Mouse (Mus musculus): ENCODE measurements around the gene Ppp2r2c. TPM values are rescaled to one million over a fixed set of nuclear protein-coding genes. Genes with fewer than 3 reads are reported as not detected.

Ppp2r2c gene
- total and polyA plus RNA-seq, 3 experiments, result 0.06 to 0.96 (median 0.78) TPM

DNA sequence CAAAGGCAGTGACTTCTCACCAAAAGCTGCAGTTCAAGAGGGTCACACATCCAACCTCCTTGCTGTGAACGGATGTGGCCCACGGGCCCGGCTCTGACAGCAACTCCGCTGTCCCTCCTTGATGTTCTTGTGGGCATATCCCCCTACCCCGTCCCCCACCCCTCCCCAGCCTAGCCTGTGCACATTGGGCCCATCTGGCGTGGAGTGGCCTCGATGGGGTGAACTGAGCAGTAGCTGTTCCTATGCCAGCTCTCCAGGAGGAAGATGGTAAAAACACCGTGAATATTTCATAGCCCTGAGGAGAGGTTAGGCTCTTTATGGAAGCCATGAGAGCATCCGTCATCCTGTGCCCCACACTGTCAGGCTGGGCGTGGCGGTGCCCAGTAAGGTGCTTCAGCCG lies 15.2 kb downstream of the Ppp2r2c start:
- Histone ChIP-seq H3K79me2 (replicated peaks; ENCODE audit: control insufficient read depth, insufficient read depth, low read length) (no peaks in the 10 kb centered on the region), H3K27me3 (ENCODE audit: control insufficient read depth, insufficient read depth, low read length) (no peaks in the 10 kb centered on the region), H3K4me3 (no peak overlapping the region), H3K27ac (no peak overlapping the region), H3K9ac (ENCODE audit: low read depth, low read length) (no peak overlapping the region), H3K4me1 (ENCODE audit: control insufficient read depth, insufficient read depth, low read length) (no peaks in the 10 kb centered on the region), H3K36me3 (ENCODE audit: control insufficient read depth, insufficient read depth, low read length) (no peaks in the 10 kb centered on the region)
- whole genome bisulfite sequencing, result 81% methylated on average over 12 of the region's 12 CpGs
- TF ChIP-seq POLR2A (IDR thresholded peaks at IDR 0.05; ENCODE audit: insufficient read depth, low read depth, low read length) (no peak), CTCF (IDR thresholded peaks at IDR 0.05) (no peak), EP300 (IDR thresholded peaks at IDR 0.05; ENCODE audit: insufficient read depth, low read depth, low read length) (no peak)
- no peak for DNase-seq
- intact Hi-C loops (cut with DNase I), result no loop called here

- Histone ChIP-seq H3K36me3 (ENCODE audit: control insufficient read depth, insufficient read depth, low read length) (no peaks in the 10 kb centered on the region), H3K9ac (ENCODE audit: low read depth, low read length) (no peak overlapping the region), H3K4me1 (ENCODE audit: control insufficient read depth, insufficient read depth, low read length) (no peaks in the 10 kb centered on the region), H3K27ac (no peak overlapping the region), H3K27me3 (ENCODE audit: control insufficient read depth, insufficient read depth, low read length) (no peaks in the 10 kb centered on the region), H3K4me3 (no peak overlapping the region), H3K79me2 (replicated peaks; ENCODE audit: control insufficient read depth, insufficient read depth, low read length) (no peaks in the 10 kb centered on the region)
- DNase-seq, result no peak
- intact Hi-C loops (cut with DNase I), result no loop called here
- 50% methylated on average over 1 of the region's 1 CpGs for WGBS
- TF ChIP-seq EP300 (IDR thresholded peaks at IDR 0.05; ENCODE audit: insufficient read depth, low read depth, low read length), result no peak
- TF ChIP-seq POLR2A (IDR thresholded peaks at IDR 0.05; ENCODE audit: insufficient read depth, low read depth, low read length), result no peak
- TF ChIP-seq CTCF (IDR thresholded peaks at IDR 0.05), result no peak
Measured at GRCm38 (mm10) chr5:36885067-36885466, 16.8 kb downstream of the Ppp2r2c start.

GRCm38 (mm10) chr5:36885595-36885994 lies 17.3 kb downstream of the Ppp2r2c start:
- 85% methylated on average over 5 of the region's 5 CpGs for WGBS
- Histone ChIP-seq H3K36me3 (ENCODE audit: control insufficient read depth, insufficient read depth, low read length) (no peaks in the 10 kb centered on the region), H3K9ac (ENCODE audit: low read depth, low read length) (no peak overlapping the region), H3K79me2 (replicated peaks; ENCODE audit: control insufficient read depth, insufficient read depth, low read length) (no peaks in the 10 kb centered on the region), H3K4me1 (ENCODE audit: control insufficient read depth, insufficient read depth, low read length) (no peaks in the 10 kb centered on the region), H3K4me3 (no peak overlapping the region), H3K27me3 (ENCODE audit: control insufficient read depth, insufficient read depth, low read length) (no peaks in the 10 kb centered on the region), H3K27ac (no peak overlapping the region)
- intact Hi-C loops (cut with DNase I), result no loop called here
- TF ChIP-seq CTCF (IDR thresholded peaks at IDR 0.05) (no peak), POLR2A (IDR thresholded peaks at IDR 0.05; ENCODE audit: insufficient read depth, low read depth, low read length) (no peak), EP300 (IDR thresholded peaks at IDR 0.05; ENCODE audit: insufficient read depth, low read depth, low read length) (no peak)
- no peak for DNase-seq

DNA sequence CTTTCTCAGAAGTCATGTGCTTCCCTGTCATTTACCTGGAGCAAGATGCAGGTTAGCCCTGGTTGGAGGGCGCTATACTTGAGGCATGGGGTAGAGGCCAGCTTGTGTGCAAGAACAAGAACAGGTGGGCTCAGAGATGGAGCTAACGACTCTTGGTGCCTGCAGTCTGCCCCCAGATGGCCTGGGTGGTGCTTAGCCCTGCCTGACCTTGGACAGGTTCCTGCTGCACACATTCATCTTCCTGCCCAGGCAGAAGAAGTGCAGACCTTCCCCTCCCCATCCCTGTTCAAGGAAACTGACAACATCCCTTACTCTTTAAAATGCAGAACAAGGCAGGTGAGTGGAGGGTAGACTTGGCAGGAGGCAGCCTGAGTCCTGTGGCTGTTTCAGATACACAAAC lies 18.0 kb downstream of the Ppp2r2c start:
- DNase-seq, result no peak
- TF ChIP-seq POLR2A (IDR thresholded peaks at IDR 0.05; ENCODE audit: insufficient read depth, low read depth, low read length) (no peak), CTCF (IDR thresholded peaks at IDR 0.05) (no peak), EP300 (IDR thresholded peaks at IDR 0.05; ENCODE audit: insufficient read depth, low read depth, low read length) (no peak)
- Histone ChIP-seq H3K4me1 (ENCODE audit: control insufficient read depth, insufficient read depth, low read length) (no peaks in the 10 kb centered on the region), H3K27ac (no peak overlapping the region), H3K36me3 (ENCODE audit: control insufficient read depth, insufficient read depth, low read length) (no peaks in the 10 kb centered on the region), H3K4me3 (no peak overlapping the region), H3K79me2 (replicated peaks; ENCODE audit: control insufficient read depth, insufficient read depth, low read length) (no peaks in the 10 kb centered on the region), H3K9ac (ENCODE audit: low read depth, low read length) (no peak overlapping the region), H3K27me3 (ENCODE audit: control insufficient read depth, insufficient read depth, low read length) (no peaks in the 10 kb centered on the region)
- 66% methylated on average over 2 of the region's 2 CpGs for WGBS
- intact Hi-C loops (cut with DNase I), result no loop called here

DNA sequence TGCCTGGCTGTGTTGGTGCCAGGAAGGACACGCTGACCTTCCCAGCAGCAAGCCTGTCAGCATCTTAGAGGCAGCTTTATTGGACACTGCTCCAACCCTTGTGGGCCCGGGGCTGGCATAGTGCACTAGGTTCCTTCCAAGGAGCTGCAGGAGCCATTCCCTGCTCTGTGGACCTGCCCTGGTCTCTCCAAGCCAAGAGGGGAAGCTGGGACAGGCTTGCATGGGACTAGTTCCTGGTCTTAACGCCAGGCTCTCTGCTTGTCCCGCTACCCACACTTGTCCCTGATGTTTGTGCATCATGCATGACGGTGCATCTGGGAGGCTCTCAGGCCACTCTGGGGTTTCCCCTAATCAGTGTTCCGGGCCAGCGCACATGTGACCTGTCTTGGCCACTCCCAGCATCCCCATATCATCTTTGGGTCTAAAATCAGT lies 18.6 kb downstream of the Ppp2r2c start:
- H3K79me2 ChIP-seq (replicated peaks; ENCODE audit: control insufficient read depth, insufficient read depth, low read length), result no peaks in the 10 kb centered on the region
- H3K9ac ChIP-seq (ENCODE audit: low read depth, low read length), result no peak overlapping the region
- TF ChIP-seq POLR2A (IDR thresholded peaks at IDR 0.05; ENCODE audit: insufficient read depth, low read depth, low read length) (no peak), EP300 (IDR thresholded peaks at IDR 0.05; ENCODE audit: insufficient read depth, low read depth, low read length) (no peak), CTCF (IDR thresholded peaks at IDR 0.05) (no peak)
- DNase-seq, result no peak
- no peak overlapping the region for H3K4me3 ChIP-seq
- WGBS, result 61% methylated on average over 7 of the region's 7 CpGs
- H3K4me1 ChIP-seq (ENCODE audit: control insufficient read depth, insufficient read depth, low read length), result no peaks in the 10 kb centered on the region
- H3K36me3 ChIP-seq (ENCODE audit: control insufficient read depth, insufficient read depth, low read length), result no peaks in the 10 kb centered on the region
- intact Hi-C loops (cut with DNase I), result no loop called here
- no peaks in the 10 kb centered on the region for H3K27me3 ChIP-seq (ENCODE audit: control insufficient read depth, insufficient read depth, low read length)
- H3K27ac ChIP-seq, result no peak overlapping the region

GRCm38 (mm10) chr5:36887299-36887988 lies 19.1 kb downstream of the Ppp2r2c start:
- Histone ChIP-seq H3K9ac (ENCODE audit: low read depth, low read length) (no peak overlapping the region), H3K4me1 (ENCODE audit: control insufficient read depth, insufficient read depth, low read length) (no peaks in the 10 kb centered on the region), H3K4me3 (no peak overlapping the region), H3K27ac (no peak overlapping the region), H3K79me2 (replicated peaks; ENCODE audit: control insufficient read depth, insufficient read depth, low read length) (no peaks in the 10 kb centered on the region), H3K27me3 (ENCODE audit: control insufficient read depth, insufficient read depth, low read length) (no peaks in the 10 kb centered on the region), H3K36me3 (ENCODE audit: control insufficient read depth, insufficient read depth, low read length) (no peaks in the 10 kb centered on the region)
- no peak for TF ChIP-seq EP300 (IDR thresholded peaks at IDR 0.05; ENCODE audit: insufficient read depth, low read depth, low read length)
- TF ChIP-seq POLR2A (IDR thresholded peaks at IDR 0.05; ENCODE audit: insufficient read depth, low read depth, low read length), result no peak
- no peak for TF ChIP-seq CTCF (IDR thresholded peaks at IDR 0.05)
- intact Hi-C loops (cut with DNase I), result no loop called here
- WGBS, result 38% methylated on average over 9 of the region's 9 CpGs
- no peak for DNase-seq
